Mouse (Mus musculus): Measurements from ENCODE around the gene Tmem171. TPM values are rescaled to one million over a fixed set of nuclear protein-coding genes. Genes with fewer than 3 reads are reported as not detected.

The Tmem171 gene
- polyA plus RNA-seq, 1 experiment from 2014 or later: 10.5 TPM

DNA sequence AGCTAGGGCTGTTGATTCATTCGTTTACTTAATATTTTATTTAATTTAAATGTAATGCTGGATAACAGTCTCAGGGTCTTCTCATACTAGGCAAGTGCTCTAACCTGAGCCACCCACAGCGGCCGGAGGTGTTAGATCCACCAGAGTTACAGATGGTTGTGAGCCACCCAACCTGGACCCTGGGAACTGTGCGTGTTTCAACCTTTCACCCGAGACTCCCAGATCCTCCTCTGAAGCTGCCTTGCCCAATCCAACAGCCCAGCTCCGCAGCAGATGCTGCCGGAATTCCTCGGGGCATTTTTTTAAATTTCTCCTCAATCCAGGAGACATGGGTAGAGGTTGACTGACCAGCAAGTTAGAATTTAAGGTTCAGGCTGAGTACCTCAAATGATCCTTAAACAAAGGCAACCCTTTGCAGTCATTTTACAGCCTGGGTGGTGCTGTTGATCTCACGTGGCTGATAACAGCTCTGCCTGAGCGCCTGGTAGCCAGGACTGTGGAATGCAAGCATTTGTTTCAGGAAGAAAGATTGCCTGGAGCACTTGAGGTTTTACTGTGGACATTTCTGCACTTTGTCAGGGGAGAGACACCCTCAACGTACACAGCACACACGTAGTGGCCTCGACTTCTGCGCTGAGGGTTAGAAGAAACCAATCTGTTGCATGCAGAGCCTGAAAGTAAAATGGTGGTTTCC, 4.6 kb upstream of the Tmem171 start:
- H3K27me3 ChIP-seq (ENCODE audit: insufficient read depth, low read length): peaks cover 9% of the 10 kb centered on the region; the same call in 1 of the 2 replicates
- H3K4me3 ChIP-seq (ENCODE audit: low read length): no peak overlapping the region
- H3K27ac ChIP-seq (ENCODE audit: low read length): peak overlapping the region; percentile 60; the same call in 1 of the 2 replicates
- WGBS: 36% methylated on average over 14 of the region's 14 CpGs
- H3K4me1 ChIP-seq (ENCODE audit: insufficient read depth, low read length): peaks cover 16% of the 10 kb centered on the region
- ATAC-seq (ENCODE audit: low FRiP score, low TSS enrichment): peak; percentile 33; the same call in 1 of the 2 replicates
- no peak overlapping the region for H3K4me2 ChIP-seq (replicated peaks; ENCODE audit: low read depth, low read length)
- H3K9me3 ChIP-seq (ENCODE audit: low read length): no peaks in the 10 kb centered on the region
- no peak overlapping the region for H3K9ac ChIP-seq (replicated peaks; ENCODE audit: low read length)
- H3K36me3 ChIP-seq (ENCODE audit: insufficient read depth, low read length): no peaks in the 10 kb centered on the region

DNA sequence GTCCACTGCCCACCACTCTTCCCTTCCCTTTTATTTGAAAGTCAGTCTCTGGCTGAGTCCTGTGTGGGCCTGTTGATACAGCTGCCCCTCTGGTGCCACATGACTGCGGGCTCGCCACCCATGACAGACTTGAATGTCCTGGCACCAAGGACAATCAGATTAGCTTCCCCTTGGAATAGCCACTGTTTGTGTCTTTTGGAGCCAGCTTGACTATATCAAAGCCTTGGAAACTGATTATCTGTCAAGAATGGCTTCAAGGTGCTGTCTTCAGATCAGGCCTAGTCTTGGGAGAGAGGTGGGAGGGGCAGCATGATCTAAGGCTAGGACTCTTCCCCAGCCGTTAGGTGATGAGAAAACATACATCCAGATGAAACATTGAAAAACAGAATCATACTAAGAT, 2.1 kb upstream of the Tmem171 start:
- no peak overlapping the region for H3K4me2 ChIP-seq (replicated peaks; ENCODE audit: low read depth, low read length)
- no peak overlapping the region for H3K9ac ChIP-seq (replicated peaks; ENCODE audit: low read length)
- no peak overlapping the region for H3K27ac ChIP-seq (ENCODE audit: low read length)
- H3K4me3 ChIP-seq (ENCODE audit: low read length): no peak overlapping the region
- 85% methylated on average over 3 of the region's 3 CpGs for WGBS
- peaks cover 18% of the 10 kb centered on the region for H3K4me1 ChIP-seq (ENCODE audit: insufficient read depth, low read length)
- no peaks in the 10 kb centered on the region for H3K36me3 ChIP-seq (ENCODE audit: insufficient read depth, low read length)
- no peak for ATAC-seq (ENCODE audit: low FRiP score, low TSS enrichment)
- H3K9me3 ChIP-seq (ENCODE audit: low read length): no peaks in the 10 kb centered on the region
- peaks cover 16% of the 10 kb centered on the region; the same call in 1 of the 2 replicates for H3K27me3 ChIP-seq (ENCODE audit: insufficient read depth, low read length)

DNA sequence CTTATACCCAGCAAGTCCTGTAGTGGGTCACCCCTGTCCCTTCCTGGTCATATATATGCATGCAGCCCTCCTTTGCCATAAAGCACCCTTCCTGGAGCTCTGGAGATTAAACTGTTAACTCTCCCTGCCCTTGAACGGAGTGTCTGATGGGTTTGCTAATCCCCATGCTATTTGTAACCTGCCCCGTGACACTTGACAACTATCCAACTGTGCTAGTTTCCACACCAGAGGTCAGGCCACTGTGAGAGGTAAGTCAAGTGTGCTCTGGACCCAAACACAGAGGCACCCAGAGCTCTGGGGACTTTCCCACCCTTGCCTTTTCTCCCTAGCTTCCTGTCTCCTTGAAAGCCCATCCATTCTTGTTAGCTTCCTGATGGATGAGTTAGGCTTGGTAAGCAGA, 912 bp upstream of the Tmem171 start:
- ATAC-seq (ENCODE audit: low FRiP score, low TSS enrichment): 0 out of 2 replicates have a peak, but pooled peaks have one; percentile 5
- no peaks in the 10 kb centered on the region for H3K9me3 ChIP-seq (ENCODE audit: low read length)
- peak overlapping the region; percentile 68 for H3K4me2 ChIP-seq (replicated peaks; ENCODE audit: low read depth, low read length)
- H3K27ac ChIP-seq (ENCODE audit: low read length): peak overlapping the region; percentile 44
- peaks cover 16% of the 10 kb centered on the region; the same call in 1 of the 2 replicates for H3K27me3 ChIP-seq (ENCODE audit: insufficient read depth, low read length)
- H3K36me3 ChIP-seq (ENCODE audit: insufficient read depth, low read length): no peaks in the 10 kb centered on the region
- peaks cover 18% of the 10 kb centered on the region for H3K4me1 ChIP-seq (ENCODE audit: insufficient read depth, low read length)
- 0 out of 2 replicates have a peak overlapping the region, but pooled peaks have one; percentile 44 for H3K4me3 ChIP-seq (ENCODE audit: low read length)
- H3K9ac ChIP-seq (replicated peaks; ENCODE audit: low read length): no peak overlapping the region
- WGBS: 34% methylated on average over 2 of the region's 2 CpGs

DNA sequence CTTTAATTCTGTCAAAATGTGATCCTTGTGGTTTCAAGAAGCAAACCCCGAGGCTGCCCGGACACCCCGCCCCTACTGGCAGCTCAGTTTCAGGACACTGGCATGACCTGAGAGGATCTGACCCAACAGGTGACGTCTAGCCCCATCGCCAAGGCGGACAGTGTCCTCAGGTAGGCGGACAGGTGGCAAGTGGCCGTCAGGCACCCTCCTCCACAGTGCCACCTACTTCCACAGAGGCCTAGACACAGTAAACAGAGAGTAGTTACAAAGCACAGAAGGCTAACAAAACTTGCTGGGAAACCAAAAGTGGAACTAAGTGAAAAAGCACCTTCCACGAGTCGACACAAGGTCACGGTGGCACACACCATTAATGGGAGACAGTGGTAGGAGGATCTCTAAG, 1.3 kb downstream of the Tmem171 start:
- no peak overlapping the region for H3K9ac ChIP-seq (replicated peaks; ENCODE audit: low read length)
- no peaks in the 10 kb centered on the region for H3K9me3 ChIP-seq (ENCODE audit: low read length)
- H3K27me3 ChIP-seq (ENCODE audit: insufficient read depth, low read length): peaks cover 16% of the 10 kb centered on the region; the same call in 1 of the 2 replicates
- peaks cover 16% of the 10 kb centered on the region for H3K4me1 ChIP-seq (ENCODE audit: insufficient read depth, low read length)
- H3K36me3 ChIP-seq (ENCODE audit: insufficient read depth, low read length): no peaks in the 10 kb centered on the region
- H3K27ac ChIP-seq (ENCODE audit: low read length): peak overlapping the region; percentile 15; the same call in 1 of the 2 replicates
- no peak for ATAC-seq (ENCODE audit: low FRiP score, low TSS enrichment)
- H3K4me2 ChIP-seq (replicated peaks; ENCODE audit: low read depth, low read length): 0 out of 2 replicates have a peak overlapping the region, but pooled peaks have one; percentile 13
- H3K4me3 ChIP-seq (ENCODE audit: low read length): no peak overlapping the region
- 82% methylated on average over 11 of the region's 11 CpGs for WGBS

DNA sequence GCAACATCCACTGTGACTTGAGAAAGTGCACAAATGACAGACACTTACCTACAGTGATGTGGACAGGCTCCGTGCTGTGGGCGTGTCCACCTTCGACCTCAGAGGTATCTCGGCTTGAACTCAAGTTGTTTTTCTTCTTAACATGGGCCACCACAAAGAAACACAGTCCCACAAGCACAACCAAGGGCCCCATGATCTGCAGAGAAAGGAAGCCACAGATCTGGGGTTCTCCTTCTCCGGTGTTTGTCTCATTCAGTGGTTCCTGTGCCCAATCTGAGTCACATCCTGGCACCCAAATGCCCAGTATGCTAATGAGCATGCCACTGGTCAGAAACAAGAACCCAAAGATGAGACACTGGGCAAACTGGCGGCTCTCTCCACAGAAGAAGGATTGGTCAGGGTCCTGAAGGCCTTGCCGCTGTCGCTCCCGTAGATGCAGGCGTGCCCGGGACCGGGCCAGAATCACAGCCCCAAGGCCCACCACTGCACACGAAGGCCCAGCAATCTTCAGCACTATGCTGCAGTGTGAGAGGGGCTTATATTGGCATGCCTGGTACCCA, 2.6 kb downstream of the Tmem171 start:
- Histone ChIP-seq H3K4me1 (ENCODE audit: insufficient read depth, low read length) (peaks cover 16% of the 10 kb centered on the region), H3K4me3 (ENCODE audit: low read length) (no peak overlapping the region), H3K27me3 (ENCODE audit: insufficient read depth, low read length) (peaks cover 16% of the 10 kb centered on the region; the same call in 1 of the 2 replicates), H3K9ac (replicated peaks; ENCODE audit: low read length) (no peak overlapping the region), H3K36me3 (ENCODE audit: insufficient read depth, low read length) (no peaks in the 10 kb centered on the region), H3K4me2 (replicated peaks; ENCODE audit: low read depth, low read length) (no peak overlapping the region), H3K9me3 (ENCODE audit: low read length) (no peaks in the 10 kb centered on the region), H3K27ac (ENCODE audit: low read length) (no peak overlapping the region)
- WGBS: 85% methylated on average over 13 of the region's 13 CpGs
- no peak for ATAC-seq (ENCODE audit: low FRiP score, low TSS enrichment)

DNA sequence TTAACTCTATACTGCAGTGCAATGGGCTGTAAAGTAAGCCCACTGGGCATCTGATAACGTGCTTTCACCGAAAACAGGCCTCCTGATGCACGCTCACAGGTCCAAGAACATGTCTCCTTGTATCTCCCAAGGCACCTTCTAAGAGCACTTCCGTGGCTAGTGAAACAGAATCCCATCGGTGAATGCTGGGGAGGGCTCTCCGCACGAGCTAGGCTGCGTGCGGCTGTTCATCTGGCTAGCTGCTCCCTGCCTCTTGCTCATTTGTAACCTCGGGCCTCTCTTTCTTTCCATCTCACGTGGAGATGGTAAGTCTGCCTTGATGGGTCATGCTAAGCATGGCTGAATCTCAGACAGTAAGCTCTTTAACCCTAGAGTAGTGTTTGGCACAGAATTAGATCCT, 3.7 kb downstream of the Tmem171 start:
- Histone ChIP-seq H3K4me3 (ENCODE audit: low read length) (no peak overlapping the region), H3K4me2 (replicated peaks; ENCODE audit: low read depth, low read length) (no peak overlapping the region), H3K27me3 (ENCODE audit: insufficient read depth, low read length) (peaks cover 15% of the 10 kb centered on the region; the same call in 1 of the 2 replicates), H3K9ac (replicated peaks; ENCODE audit: low read length) (no peak overlapping the region), H3K27ac (ENCODE audit: low read length) (no peak overlapping the region), H3K9me3 (ENCODE audit: low read length) (no peaks in the 10 kb centered on the region), H3K4me1 (ENCODE audit: insufficient read depth, low read length) (peaks cover 16% of the 10 kb centered on the region), H3K36me3 (ENCODE audit: insufficient read depth, low read length) (no peaks in the 10 kb centered on the region)
- WGBS: 78% methylated on average over 11 of the region's 11 CpGs
- no peak for ATAC-seq (ENCODE audit: low FRiP score, low TSS enrichment)

DNA sequence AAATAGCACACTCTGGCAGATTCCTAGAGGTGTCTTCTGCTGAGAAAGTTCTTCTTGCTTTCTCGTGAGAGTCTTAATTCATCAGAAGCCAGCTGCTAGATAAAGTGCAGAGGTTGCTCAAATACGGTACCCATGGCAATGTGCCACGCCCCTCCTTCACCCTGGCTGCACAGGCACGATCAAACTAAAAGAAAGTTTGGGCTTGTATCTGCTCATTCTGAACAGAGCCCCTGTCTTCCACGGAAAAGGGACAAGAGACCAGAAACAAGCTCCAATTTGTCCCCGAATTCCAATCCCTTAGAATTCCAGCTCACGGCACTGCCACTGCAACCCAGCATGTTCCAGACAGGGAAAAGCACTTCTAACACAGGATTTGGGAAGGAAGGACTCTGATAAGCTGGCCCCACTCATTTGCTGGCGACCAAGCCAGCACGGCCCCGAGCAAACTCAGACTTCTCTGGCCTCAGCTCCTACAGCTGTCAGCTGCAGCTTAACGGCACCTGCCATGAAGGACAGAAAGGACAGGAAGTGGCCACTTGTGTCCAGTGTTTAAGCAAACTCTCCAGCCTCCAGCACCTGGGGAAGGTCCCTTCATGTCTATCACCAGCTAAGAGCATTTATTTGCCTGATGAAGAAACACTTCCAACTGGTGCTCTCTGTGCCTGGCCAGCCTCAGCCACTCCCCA, 4.9 kb downstream of the Tmem171 start:
- Histone ChIP-seq H3K4me3 (ENCODE audit: low read length) (no peak overlapping the region), H3K4me2 (replicated peaks; ENCODE audit: low read depth, low read length) (peak overlapping the region; percentile 9; the same call in 1 of the 2 replicates), H3K36me3 (ENCODE audit: insufficient read depth, low read length) (no peaks in the 10 kb centered on the region), H3K27me3 (ENCODE audit: insufficient read depth, low read length) (peaks cover 7% of the 10 kb centered on the region; the same call in 1 of the 2 replicates), H3K4me1 (ENCODE audit: insufficient read depth, low read length) (peaks cover 8% of the 10 kb centered on the region), H3K9me3 (ENCODE audit: low read length) (no peaks in the 10 kb centered on the region), H3K9ac (replicated peaks; ENCODE audit: low read length) (no peak overlapping the region), H3K27ac (ENCODE audit: low read length) (no peak overlapping the region)
- ATAC-seq (ENCODE audit: low FRiP score, low TSS enrichment): no peak
- WGBS: 63% methylated on average over 11 of the region's 11 CpGs

DNA sequence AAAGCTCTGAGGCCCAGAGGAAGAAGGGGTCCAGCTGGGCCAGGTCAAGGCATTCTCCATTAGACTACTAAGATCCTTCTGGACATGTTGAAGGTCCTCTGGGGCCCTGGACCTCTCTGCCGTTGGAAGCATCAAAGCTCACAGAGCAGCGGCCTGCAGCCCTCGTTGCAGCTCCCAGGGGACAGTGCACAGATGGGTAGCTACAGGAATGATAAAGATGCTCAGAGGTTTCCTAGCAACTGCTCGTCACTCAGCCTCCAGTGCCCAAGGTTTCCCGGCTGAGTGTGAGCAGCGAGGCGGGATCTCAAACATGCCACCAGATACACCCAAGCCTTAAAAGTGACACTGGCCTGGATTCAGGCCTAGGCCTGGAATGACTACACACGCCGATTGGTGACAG, 6.7 kb downstream of the Tmem171 start:
- no peak for ATAC-seq (ENCODE audit: low FRiP score, low TSS enrichment)
- Histone ChIP-seq H3K36me3 (ENCODE audit: insufficient read depth, low read length) (no peaks in the 10 kb centered on the region), H3K27me3 (ENCODE audit: insufficient read depth, low read length) (no peaks in the 10 kb centered on the region), H3K27ac (ENCODE audit: low read length) (no peak overlapping the region), H3K9me3 (ENCODE audit: low read length) (no peaks in the 10 kb centered on the region), H3K4me3 (ENCODE audit: low read length) (no peak overlapping the region), H3K4me1 (ENCODE audit: insufficient read depth, low read length) (peaks cover 9% of the 10 kb centered on the region; the same call in 1 of the 2 replicates), H3K4me2 (replicated peaks; ENCODE audit: low read depth, low read length) (no peak overlapping the region), H3K9ac (replicated peaks; ENCODE audit: low read length) (no peak overlapping the region)
- 46% methylated on average over 9 of the region's 9 CpGs for WGBS

DNA sequence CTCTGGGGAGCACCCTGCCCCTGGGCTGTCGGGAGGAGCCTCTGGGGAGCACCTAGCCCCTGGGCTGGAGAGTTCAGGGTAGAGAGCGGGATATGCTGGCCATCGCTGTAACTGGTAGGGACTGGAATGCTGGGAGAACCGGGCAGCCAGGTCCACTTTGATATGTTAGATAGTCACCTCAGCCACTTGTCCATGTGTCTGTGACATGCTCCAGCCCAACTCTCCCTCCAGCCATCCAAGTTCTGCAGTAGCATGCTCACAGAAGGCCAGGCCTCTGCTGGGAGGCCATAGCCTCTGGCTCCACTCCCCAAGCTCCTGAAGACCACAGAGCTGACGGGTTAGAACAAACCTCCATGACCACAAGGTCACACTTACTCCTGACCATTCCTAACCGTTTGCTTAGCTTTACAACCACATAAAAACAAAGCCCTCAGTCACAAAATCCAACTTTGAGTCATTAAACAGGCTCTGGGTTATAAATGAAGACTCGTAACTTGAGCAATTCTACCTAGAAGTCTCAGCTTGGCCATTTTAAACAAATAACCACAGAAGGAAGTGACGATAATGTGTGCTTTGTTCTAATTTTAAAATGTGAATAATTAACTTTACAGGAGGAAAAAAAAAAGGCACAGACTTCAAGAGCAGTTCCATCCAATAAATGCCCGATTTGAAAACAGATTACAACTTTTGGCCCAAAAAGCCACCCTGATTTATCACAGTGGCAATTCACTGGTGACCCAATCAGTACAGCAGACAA, 10.3 kb downstream of the Tmem171 start:
- Histone ChIP-seq H3K4me1 (ENCODE audit: insufficient read depth, low read length) (peaks cover 23% of the 10 kb centered on the region), H3K9ac (replicated peaks; ENCODE audit: low read length) (0 out of 2 replicates have a peak overlapping the region, but pooled peaks have one; percentile 23), H3K9me3 (ENCODE audit: low read length) (no peaks in the 10 kb centered on the region), H3K27ac (ENCODE audit: low read length) (peak overlapping the region; percentile 79), H3K27me3 (ENCODE audit: insufficient read depth, low read length) (no peaks in the 10 kb centered on the region), H3K36me3 (ENCODE audit: insufficient read depth, low read length) (no peaks in the 10 kb centered on the region), H3K4me2 (replicated peaks; ENCODE audit: low read depth, low read length) (no peak overlapping the region), H3K4me3 (ENCODE audit: low read length) (no peak overlapping the region)
- WGBS: 43% methylated on average over 9 of the region's 9 CpGs
- 0 out of 2 replicates have a peak, but pooled peaks have one; percentile 5 for ATAC-seq (ENCODE audit: low FRiP score, low TSS enrichment)

Data from kidney, embryonic 16.5 days (tissue).